Mouse (Mus musculus) layer of hippocampus, adult 11-12 months (tissue): ENCODE results near the gene Col6a4.

ENCODE experiments used
- DNase-seq: peaks from one replicate; pipeline ENCODE4 v3.0.0; 2022; ENCODE audit warnings: low spot score

Col6a4 gene

GRCm38 (mm10) chr9:106096683-106097082 lies at the start of gene Col6a4:
Gene Col6a4 (minus strand): TSS chr9:106096783.
- no peak for DNase-seq

GRCm38 (mm10) chr9:106145582-106145981 lies 49.0 kb upstream of the Col6a4 start:
- no peak for DNase-seq

DNA sequence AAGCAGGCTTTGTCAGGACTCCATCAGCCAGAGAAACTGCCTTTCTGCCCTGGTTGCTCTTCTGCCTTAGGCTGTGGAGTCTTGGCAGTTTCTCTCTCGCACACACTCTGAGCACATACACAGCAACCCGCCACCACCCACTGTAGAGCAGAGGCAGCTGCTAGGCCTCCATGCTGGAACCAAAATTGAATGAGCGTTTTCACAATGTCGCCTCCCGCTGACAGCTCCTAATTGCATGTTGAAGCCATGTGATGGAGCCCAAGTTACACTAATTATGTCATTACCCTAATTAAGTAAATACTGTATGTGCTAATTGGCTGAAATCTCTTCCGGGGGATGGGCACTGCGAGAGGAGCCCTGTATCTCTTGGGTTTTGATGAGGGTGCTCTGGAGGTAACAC lies 47.6 kb upstream of the Col6a4 start:
- no peak for DNase-seq

DNA sequence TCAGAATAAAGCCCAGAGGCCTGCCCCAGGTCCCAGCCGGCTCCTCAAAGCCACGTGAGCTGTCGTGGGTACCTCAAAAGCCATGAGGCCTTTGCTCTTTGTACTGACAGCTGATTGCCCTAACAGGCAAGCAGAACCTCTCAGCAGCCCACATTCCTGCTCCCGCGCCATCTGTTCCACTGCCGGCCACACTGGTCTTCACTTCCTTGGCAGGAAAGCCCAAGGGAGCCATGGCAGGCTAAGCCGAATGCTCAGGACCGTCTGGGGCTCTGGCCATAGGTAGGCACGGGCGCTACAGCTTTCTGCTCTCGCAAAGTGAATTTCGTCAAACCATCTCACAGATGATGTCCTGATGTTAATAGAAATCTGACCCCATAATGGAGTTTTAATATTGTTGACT lies 45.4 kb upstream of the Col6a4 start:
- DNase-seq, result no peak

GRCm38 (mm10) chr9:106139763-106140162 lies 43.2 kb upstream of the Col6a4 start:
- no peak for DNase-seq

DNA sequence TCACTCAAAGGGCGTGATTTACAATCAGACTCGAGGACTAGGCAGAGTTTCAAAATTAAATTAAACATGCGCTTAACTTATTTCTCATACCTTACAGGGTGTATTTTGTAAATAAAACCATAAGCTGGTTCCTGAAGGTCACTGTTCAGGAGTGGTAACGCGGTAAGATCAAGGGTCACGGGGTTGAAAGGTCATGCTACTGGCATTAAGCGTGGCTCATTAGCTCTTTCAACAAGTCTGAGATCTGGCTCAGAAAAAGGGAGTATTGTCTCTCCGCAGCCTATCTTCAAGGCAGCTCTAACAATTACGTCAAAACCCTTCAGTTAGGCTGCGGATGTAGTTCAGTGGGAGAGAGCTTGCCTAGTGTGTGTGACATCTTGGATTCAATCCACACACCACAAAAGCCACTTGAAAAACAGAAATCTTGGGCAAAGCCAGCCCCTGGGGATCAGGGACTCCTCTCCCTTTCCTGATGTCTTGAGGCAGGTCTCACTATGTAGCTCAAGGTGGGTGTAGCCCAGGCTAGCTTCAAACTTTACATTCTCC lies 41.2 kb upstream of the Col6a4 start:
- no peak for DNase-seq

DNA sequence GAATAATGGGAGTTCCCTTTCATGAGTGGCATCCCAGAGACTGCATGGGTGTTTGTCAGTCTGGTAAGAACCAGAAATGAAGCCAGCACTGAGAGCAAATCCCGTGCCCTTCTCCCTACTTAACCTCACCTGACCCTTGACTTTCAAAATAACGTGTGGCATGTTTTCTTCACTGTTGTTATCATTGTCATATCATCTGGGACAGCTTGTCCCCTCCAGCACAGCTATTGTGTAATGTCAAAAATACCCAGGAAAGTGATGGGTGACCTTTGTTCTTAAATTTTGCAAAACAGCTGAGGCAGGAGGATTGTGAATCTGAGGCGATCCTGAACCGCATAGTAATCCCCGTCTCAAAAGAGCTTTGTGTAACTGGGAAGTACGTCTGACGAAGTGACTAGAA lies 33.7 kb upstream of the Col6a4 start:
- DNase-seq, result no peak

DNA sequence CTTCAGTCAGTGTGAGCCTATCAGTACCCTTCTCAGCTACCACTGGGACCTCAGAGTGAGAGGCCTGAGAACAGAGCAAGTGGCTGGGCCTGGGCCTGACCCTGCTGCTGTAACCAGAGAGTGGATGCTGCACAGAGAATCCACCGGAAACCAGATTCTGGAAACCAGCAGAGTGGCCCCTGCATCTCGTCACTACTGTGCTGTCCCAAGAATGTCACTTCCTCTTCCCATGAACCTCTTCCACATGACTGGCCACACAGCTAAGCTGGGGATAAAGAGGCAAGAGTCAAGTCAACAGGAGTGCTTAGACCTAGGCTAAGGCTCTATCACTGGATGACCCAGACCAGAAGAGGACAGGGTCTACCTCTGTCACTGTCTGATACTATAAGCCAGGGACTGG lies 32.5 kb upstream of the Col6a4 start:
- DNase-seq, result no peak

- DNase-seq, result no peak
Observed at GRCm38 (mm10) chr9:106126786-106127251, 30.2 kb upstream of the Col6a4 start.

DNA sequence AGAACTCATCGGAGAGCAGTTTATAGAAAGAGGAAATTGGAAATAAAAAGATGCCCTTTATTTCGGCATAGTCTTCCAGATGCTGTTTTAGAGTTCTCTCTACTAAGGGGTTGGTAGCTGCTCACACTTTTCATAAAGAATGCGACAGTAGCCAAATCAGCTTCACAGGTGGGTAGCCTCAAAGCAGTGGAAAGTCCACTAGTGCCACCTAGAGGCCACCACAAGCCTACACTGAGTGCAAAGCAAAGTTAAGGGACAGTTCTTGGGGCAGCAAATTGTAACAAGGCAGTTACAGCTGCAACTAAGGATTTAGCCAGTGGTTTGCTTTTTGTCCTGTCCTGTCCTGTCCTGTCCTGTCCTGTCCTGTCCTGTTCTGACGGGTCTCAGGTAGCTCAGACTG lies 27.0 kb upstream of the Col6a4 start:
- DNase-seq, result peak; percentile 48

DNA sequence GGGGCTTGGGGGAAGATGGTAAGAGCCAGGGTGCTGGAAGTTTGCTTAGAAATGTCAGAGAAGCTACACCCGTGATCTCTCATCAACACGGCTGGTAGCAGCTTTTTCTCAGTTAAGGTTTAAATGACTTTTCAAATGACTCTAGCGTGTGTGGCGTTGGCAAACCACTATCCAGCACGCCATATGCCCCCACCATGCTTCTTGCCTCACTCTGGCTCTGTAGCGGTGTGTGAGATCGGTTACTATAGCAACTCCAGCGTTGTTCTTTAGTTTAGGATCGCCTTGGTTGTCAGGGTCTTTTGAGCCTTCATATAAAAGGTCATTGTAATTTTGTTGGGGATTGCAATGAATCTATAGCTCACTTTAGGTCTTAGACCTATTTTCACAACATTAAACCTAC lies 22.5 kb upstream of the Col6a4 start:
- no peak for DNase-seq

GRCm38 (mm10) chr9:106115801-106116424 lies 19.3 kb upstream of the Col6a4 start:
- no peak for DNase-seq

DNA sequence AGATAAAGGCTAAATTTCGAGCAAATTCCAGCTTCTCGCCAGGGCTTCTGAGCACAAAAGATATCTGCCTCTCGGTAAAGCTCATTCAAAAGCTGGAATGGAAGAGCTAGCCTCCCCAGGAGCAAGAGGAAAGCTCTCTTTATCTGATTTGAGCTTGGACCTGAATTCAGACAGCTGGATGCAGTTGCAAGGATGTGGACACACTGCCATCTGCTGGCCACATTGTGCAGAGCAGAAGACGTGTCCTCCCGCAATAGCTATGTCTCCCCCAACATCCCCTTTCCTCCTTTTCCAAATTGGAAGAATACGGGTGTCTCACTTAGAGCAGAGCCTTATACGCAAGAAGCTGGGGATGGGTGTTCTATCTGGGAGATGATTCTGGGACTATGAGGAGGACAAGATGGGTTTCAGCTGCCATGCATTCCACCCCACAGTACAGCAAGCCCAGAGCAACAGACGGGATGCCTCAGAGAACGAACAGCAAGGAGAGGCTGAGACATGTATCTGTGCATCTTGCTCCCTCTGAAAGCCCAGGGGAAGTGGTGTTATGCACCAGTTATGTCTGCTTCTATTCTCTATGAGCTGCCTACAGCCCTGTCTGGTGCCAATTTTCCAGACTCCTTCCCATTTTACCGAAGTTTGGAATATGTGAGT lies 16.3 kb upstream of the Col6a4 start:
- DNase-seq, result peak; percentile 76

DNA sequence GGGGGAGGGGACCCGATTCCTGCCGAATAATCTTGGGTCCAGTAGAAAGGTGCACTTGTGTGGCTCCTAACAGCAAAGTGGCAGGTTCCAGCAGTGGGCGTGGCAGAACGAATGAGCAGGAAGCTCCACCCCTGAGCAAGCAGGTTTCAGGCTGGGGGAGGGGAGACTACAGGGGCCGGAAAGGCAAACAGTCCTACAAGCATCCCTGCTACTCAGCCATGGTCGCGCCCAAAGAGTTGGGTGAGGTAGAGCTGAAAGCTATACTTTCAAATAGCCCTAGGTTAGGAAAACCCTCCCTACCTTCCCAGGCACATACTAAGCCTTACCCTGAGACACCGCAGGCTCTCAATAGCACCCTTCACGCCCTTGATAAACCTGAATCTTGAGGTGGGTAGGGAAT lies 9.7 kb upstream of the Col6a4 start:
- no peak for DNase-seq

- no peak for DNase-seq
Observed at GRCm38 (mm10) chr9:106104401-106104800, 7.8 kb upstream of the Col6a4 start.

GRCm38 (mm10) chr9:106101166-106101565 lies 4.6 kb upstream of the Col6a4 start:
- DNase-seq, result no peak

GRCm38 (mm10) chr9:106100262-106100661 lies 3.7 kb upstream of the Col6a4 start:
- no peak for DNase-seq

- DNase-seq, result no peak
Observed at GRCm38 (mm10) chr9:106099379-106100021, 2.9 kb upstream of the Col6a4 start.

GRCm38 (mm10) chr9:106081528-106081927 lies 15.1 kb downstream of the Col6a4 start:
- no peak for DNase-seq

GRCm38 (mm10) chr9:106080261-106081033 lies 16.1 kb downstream of the Col6a4 start:
- peak; percentile 52 for DNase-seq

DNA sequence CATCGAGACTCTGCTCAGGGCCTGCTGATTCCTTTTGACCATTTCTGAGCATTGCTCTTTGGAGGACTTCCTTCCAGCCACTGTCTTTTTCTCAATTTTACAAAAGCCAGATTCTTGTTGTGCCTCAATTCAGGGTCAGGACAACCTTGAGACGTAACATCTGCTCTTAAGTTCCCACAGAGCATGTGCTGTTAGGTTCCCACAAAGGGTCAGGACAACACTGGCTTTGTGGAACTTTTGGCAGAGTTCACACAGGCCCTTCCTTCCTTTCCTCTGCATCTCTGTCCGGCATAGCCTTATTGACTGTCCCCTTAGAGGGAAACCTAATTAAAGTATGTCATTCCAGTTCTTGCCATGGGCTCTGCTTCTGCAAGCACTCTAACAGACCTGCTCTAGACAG lies 18.6 kb downstream of the Col6a4 start:
- no peak for DNase-seq

GRCm38 (mm10) chr9:106076234-106076633 lies 20.3 kb downstream of the Col6a4 start:
- DNase-seq, result peak; percentile 45
